Mouse (Mus musculus) left cerebral cortex, adult 8-10 months (tissue): ENCODE measurements around the gene Nr4a1. TPM values are rescaled to one million over a fixed set of nuclear protein-coding genes. Genes with fewer than 3 reads are reported as not detected.

ENCODE experiments used
- DNase-seq, 2 experiments: peaks; one replicate each; pipeline ENCODE4 v3.0.0; 2022; ENCODE audit warnings: low spot score in 2 of 2
- total RNA-seq, 4 experiments: library from RNA; stranded (reverse); gene quantifications; 2 replicates each; pipeline ENCODE4 v1.2.4; 2022

Nr4a1 gene
- total RNA-seq, 4 experiments from 2014 or later: 36.3 to 102 (median 74.5) TPM

DNA sequence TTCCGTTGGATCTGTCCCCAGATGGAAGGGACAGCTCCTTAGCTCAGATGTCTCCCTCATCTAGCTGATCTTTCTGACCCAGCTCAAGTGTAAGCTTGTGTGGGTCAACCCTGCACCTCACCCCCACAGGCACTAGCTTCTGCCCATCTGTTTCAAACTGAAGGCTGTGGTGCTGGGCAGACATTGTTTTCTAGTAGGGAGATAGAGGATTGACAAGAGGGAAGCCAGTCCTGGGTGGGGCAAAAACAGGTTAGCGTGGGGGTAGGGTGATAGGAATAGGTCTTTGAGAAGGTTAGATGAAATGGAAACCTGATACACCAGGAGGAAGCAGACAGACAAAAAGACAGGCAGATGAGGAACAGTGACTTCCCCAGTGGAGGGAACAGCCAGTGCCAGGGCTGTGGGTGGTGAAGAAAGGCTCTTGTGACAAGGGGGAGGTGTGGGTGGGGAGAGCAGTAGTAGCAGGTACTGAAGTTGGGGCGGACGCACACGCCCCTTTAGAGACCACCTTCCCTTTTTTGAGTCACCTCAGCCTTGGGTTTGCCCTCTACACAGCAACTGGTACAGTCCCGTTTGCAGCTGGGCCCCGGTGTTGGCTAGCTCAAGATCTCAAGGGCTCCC, 1.9 kb downstream of the Nr4a1 start:
- DNase-seq: no peak

DNA sequence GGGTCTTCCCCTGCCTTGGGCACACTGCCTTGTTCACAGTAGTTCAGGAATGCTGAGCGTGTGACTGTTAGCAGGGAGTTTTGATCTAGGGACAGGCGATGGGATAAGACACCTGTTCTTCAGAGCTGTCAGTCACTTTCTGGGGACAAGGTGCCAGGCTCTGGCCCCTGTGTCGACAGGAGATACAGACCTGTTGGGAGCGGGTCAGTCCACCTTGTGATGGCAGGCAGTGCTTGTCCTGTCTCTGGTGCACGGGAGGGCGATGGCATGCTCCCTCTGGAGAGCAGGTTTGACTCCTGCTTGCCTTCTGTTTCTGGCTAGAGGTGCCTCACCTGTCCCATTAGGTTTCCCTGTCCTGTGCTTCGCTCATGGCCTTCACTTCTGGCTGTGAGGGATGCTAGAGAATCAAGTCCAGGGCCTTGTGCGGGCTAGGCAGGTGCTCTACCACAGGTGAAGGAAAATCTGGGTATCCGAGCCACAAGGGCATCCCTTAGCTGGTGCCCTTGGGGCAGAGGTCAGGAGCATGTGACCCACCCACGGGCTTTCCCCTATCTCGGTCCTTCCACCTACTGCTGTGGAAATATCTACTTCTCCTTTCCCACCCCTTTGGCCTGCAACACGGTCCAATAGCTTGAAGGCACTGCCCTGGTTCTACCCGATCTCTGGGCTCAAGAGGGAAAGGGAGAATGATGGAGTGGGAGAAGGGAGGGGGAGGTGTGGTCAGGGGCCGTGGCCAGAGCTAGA, 2.6 kb downstream of the Nr4a1 start:
- DNase-seq: peak in 1 of 2 experiments; percentile 16

DNA sequence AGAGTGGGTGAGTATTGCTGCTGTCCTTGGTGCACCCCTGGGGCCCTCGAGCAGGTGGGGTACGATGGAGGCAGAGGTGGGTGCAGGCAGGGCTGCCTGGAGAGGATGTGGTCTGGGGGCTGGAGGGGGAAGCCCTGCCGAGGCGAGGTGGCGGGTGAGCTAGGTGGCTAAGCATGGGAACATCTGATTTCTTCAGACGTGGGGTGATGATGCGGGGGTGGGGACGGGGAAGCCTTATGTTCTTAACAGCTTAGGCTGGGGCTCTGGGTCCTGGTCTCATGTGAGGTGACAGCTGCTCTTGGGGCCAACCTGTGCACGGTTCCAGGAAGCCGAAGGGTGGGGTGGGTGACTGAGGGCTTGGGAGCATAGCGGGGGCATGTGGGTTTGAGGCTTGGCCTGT, 4.4 kb downstream of the Nr4a1 start:
- peak in 1 of 2 experiments; percentile 40 for DNase-seq

DNA sequence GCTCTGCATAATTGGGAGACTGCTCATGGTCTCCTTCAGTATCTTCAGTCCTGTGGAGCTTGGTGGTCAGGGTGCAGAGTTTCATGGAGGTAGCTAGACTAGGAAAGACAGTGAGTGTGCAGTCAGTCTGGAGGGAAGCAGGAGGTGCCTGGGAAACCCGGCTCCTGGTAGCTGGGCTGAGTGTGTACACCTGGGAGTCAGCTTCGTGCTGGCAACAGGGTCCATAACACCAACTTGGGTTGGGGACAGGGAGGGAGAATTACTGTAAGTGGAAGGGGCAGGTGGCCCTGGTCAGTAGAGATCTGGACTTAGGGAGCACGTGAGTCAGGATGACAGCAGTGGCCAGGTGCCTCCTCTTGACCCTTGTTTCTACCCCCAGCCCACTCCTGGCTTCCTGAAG, 5.9 kb downstream of the Nr4a1 start:
- no peak for DNase-seq

DNA sequence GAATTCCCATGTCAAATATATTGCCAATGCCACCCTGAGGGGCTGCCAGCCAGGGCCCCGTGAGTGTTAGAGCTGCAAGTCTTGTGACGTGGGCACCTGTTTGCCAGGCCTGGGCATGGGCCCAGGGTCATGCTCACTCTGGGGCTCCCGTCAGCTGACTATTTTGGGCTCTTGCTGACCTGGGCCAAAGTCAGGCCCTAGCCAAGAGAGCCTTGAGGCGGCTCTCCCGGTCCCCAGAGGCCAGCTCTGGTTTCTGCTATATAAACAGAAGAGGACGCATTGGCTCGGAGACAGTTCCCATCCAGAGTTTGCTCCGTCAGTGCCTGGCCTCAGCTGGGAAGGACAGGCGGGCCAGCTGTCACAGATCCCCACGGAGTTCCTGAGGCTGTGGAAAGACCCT, 6.3 kb downstream of the Nr4a1 start:
- DNase-seq: no peak

DNA sequence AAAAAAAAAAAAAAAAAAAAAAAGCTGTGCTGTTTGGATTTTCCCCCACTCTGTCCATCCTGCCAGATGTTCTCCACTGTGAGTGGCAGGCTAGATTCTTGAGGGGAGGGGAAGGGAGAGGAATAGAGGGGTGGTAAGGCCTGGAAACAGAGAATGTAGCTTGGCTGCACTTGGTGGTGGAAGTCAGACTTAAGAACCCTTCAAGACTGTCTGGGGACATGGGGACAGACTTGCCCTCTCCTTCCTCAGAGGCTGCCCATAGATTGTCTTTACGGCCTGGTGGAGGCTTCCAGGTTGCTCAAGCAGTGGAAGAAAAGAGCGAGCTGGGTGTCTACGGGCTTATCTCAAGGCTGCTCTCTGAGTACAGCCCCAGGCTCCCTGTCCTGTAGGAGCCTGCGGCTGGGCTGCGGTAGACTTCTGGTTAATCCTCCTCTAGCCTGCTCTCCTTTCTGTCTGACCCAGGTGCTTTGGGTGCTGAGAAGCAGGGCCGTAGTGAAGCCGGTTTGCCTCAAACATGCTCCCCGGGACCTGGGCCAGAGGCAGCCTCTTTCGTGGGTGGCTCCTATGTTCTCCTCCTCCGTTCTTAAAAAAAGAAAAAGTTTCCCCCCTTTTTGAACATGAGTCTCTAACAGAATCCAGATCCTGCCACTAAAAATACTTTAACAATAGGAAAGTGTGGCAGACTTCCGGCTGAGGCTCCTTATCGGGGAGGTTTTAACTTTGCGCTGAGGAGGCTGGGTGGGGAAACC, 7.0 kb downstream of the Nr4a1 start:
- no peak for DNase-seq

DNA sequence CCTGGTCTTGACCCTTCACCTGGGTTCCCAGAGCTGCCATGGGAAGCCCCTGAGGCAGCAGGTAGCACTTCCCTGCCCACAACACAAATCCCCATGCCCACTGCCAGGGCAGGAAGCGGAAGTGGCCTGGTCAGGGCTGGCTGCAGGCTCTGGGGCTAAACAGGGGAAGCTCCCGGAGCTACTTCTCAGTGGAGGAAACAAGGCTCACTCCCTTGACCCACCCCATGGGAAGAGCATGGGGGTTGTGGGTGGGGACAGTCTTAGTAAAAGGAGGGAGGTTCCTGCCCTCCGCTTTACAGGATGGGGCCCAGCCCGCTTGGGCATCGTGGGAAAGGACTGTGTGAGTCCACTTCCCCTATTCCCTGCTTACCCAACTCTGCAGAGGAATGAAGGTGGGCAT, 8.4 kb downstream of the Nr4a1 start:
- DNase-seq: no peak

DNA sequence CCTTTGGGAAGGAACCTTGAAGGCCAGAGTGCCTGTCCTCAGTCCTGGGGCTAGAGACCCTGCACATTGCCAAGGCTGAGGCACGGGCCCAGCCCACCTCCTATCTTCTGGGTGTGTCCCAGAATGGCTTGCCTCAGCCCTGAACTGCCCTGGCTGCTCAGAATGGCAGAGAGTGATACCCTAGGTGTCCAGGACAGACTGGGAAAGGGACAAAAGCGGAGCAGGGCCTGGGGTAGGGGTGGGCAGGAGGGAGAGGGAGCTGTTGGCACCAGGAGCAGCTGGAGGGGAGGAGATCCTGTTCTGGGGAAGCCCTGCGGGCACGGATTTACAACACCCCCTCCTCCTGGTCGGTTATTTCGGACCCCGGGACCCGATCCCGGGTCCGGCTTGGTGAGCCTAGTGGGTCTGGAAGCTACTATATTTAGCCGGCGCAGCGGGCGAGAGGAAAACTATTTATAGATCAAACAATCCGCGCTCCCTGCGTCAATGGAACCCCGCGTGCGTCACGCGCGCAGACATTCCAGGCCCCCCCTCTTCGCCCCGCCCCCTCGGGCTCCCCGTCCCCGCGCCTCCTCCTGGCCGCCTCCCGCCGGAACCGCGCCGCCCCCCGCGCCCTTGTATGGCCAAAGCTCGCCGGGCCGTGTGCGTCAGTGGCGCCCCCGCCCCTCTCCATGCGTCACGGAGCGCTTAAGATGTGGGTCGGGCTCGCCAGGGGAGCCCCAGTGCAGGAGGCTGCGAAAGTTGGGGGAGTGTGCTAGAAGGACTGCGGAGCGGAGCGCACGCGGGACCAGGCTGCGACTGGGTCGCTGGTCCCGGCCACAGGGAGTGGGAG, 12.3 kb downstream of the Nr4a1 start:
- DNase-seq: peak; percentile 85 to 94

DNA sequence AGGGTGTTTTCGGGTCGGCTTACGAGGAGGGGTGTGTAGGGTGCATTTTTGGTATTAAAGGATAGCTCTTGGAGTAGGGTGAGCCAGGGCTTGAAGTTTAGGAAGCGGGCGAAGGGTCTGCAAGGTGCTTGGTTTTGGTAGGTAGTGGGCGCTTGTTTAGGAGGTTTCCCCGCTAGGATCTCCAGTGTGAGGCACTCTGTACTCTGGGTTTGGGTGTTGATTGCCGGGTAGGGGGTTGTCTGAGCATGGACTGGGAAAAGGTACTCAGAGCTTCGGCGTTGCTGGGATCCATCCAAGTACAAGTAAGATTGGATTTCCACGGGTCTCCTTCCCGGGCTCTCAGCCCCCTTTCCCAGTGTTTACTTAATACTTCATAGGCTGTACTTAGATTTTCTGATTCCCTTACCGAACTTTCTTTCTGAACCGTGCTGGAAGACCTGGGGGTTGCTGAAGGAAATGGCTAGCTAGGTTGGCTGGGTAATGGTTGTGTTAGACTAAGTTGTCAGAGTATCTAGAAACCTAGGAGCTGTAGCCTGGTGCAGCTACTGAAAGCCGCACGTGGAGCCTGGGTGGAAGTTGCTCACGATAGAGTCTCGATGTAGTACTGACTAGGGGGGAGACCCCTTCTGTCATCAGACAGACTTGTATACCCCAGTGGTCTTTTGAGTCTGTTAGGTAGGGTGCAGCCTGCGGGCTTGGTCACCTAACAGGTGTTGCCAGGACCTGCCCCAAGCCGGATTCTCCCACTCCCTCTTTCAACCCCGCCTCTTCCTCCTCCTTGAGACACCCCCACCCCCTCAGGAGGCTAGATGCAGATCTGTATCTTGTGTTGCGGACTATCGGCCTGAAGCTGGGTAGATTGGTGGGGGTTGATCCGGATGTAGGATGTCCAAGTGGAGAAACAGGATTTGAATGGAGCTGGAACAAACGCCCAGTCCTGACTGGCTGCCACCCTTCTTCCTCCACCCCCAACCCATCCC, 13.3 kb downstream of the Nr4a1 start:
- DNase-seq: no peak

DNA sequence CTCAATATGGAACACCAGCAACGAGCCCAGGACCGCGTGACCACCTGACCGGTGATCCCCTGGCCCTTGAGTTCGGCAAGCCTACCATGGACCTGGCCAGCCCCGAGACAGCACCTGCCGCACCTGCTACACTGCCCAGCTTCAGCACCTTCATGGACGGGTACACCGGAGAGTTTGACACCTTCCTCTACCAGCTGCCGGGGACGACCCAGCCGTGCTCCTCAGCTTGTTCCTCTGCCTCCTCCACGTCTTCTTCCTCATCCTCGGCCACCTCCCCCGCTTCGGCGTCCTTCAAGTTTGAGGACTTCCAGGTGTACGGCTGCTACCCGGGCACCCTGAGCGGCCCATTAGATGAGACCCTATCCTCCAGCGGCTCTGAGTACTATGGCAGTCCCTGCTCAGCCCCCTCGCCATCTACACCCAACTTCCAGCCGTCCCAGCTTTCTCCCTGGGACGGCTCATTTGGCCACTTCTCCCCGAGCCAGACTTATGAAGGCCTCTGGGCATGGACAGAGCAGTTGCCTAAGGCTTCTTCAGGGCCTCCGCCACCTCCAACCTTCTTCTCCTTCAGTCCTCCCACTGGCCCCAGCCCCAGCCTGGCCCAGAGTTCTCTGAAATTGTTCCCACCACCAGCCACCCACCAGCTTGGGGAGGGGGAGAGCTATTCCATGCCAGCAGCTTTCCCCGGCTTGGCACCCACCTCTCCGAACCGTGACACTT, 16.2 kb downstream of the Nr4a1 start:
- DNase-seq: no peak

DNA sequence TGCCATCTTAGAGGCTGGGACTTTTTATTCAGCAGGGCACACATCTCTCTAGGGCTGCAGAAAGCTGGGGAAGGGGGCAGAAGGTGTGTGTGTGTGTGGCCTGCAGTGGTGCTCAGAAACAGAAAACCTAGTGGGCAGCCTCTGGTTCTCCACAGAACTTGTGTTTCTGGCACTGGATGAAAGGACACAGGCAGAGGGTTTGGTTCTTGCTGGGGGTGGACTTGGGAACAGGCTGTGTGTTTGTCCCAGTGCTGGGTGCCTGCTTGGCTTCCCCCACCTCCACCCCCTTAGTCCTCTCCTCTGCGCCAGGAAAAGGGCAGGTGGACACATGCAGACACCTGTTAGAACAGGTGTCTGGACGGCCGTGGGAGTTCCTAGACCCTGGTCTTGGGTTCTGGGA, 17.0 kb downstream of the Nr4a1 start:
- DNase-seq: no peak

DNA sequence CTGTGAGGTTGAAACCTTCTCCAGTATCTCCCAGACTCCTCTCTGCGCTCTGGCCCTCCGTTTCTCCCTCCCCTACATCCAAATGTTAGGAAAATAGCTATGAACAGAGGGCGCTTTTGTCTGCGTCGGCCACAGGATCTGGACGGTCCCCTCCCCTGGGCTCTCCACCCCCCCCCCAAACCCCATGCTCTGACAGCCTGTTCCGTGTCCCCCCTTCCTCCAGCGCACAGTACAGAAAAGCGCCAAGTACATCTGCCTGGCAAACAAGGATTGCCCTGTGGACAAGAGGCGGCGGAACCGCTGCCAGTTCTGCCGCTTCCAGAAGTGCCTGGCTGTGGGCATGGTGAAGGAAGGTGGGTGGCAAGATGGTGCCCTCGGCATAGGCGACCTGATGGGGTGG, 17.4 kb downstream of the Nr4a1 start:
- DNase-seq: no peak

DNA sequence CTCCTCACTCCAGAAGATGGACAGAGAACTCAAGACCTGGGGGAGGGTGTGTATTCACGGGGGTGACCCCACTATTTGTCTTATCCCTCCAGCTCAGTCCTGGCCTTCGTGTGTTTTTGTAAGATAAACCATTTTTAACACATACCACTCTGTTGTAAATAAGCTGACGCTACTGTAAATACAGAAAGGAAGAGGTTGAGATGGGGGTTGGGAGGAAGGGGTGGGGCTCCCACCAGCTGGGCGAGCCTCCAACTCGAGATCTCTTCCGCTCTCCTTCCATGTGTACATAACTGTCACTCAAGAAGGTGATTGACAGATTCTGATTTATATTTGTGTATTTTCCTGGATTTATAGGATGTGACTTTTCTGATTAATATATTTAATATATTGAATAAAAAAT, 20.3 kb downstream of the Nr4a1 start:
- DNase-seq: no peak

DNA sequence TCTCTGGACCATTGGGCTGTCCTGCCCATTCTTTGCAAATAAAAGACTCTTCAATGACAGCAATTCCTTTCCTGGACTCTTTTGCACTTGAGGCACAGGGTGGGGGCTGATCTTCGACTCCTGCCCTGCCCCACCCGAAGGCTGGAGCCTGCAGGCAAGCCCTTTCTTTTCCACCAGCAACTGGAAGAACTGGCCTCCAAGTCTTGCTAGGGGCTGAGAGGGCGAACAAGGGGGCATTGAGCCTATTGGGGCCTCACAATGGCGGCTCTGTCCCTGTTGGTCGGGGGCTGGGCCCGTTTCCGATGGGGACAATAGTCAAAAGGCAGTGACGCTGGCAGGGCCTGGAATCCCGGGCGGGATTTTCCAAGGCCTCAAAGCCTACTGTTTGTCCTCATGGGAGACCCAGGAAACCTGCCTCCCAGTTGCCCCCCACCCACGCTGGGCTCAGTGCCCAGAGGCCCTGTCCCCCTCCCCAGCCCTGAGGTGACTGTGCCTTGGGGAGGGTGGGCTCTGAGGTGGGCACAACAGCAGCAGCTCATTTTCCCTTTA, 23.4 kb downstream of the Nr4a1 start:
- DNase-seq: peak in 1 of 2 experiments; percentile 65

DNA sequence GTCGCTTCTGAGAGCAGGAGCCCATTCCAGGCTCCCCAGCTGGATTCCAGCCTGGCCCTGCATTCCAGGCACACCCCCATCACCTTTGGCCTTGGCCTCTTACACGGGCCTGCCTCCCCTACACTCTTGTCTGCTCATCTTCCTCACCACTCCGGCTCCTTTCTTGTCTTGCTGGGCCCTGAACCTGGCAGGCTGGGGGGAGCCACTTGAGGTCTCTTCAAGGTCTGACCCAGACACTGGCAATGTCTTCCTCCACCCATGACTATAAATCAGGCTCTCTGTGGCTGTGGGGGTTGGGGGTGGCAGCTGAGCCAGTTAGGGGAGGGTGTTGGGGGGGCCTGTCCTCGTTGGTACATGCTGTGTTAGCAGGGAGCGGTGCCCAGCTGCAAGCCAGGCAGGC, 24.5 kb downstream of the Nr4a1 start:
- no peak for DNase-seq

DNA sequence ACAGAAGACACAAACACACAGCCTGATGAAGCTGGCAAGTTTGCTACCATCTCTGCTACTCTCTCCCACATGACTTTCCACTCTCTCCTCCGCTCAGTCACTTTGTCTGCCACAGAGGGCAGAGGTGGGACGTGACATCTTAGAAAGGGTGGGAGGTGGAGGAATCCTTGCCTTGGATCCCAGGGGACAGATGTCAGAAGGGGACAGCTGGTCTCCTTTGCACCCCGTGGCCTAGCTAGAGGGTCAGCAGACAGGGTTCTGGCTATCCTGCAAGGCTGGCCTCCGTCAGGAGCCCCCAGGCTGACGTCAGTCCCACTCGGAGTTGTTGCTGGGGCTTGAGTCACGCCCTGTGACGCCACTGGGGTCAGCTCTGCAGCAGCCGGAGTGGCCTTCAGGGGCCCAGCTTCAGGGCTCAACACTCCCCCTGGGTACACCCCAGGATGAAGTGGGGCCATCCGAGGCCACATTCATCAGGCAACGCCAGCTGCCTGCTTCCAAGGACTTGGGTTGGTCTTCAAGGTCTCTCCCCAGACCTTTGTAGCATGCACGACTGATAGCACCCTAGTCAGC, 25.4 kb downstream of the Nr4a1 start:
- DNase-seq: no peak

DNA sequence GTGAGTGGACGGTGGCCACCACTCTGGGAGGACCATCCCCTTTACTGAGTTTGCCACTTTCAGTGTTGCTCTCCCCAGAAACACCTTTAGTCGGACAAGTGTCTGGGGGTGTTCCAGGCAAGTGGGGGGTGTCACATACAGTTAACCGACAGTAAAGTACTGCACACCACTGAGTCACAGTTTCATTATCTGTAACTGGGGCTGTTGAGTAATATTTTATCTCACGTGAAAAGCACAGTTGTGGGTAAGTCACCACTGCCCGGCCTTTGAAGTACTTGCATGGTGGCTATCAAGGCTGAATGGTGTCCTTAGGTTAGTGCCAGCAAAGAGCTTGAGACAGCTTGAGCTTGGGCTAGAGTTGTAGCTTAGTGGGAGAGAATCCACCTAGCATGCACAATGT, 28.4 kb downstream of the Nr4a1 start:
- no peak for DNase-seq

DNA sequence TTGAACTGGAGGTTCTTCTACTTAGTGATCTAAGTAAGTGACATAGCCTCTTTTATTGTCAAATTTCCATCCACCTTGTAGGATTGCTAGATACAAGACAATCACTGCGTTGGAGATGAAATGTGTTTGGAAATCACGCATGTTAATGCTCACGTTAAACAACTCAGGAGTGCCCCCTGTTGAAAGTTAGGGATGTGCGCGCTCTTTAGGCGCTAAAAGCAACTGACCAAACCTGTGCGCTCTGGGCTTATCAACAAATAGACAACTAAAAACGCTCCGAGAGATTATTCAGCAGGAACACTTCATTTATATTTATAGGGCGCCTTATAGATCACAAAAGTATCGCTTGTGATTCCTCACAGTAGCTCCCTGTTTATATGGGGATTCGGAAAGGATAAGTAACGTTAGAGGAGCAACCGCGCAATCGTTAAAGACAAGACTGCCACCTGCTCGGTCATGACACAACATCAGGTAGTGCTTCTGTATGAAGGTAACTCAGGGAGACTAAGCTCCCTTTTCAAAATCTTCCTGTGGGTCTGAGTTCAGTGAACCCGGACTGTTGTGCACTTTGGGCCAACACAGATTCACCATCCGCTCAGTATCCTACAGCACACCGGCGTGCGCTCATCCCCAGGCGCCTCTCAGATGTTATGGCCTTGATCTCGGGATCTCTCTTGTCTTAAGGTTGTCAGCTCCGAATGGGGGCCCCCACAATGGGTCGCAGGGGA, 29.3 kb downstream of the Nr4a1 start:
- DNase-seq: peak in 1 of 2 experiments; percentile 38
